Mouse (Mus musculus) MEL (cell line): ENCODE data around the gene Gchfr. TPM values are rescaled to one million over a fixed set of nuclear protein-coding genes. Genes with fewer than 3 reads are reported as not detected.

Experiments used
- DNase-seq: peaks from one replicate; pipeline ENCODE4 v3.0.0; 2011; ENCODE audit warnings: low read depth, low spot score
- H3K27ac ChIP-seq: 2 replicates; pipeline ENCODE4 v1.5.1; 2012; ENCODE audit warnings: low read depth, mild to moderate bottlenecking, control low read depth, low read length, moderate library complexity; ENCODE audit not compliant: control insufficient read depth
- H3K27me3 ChIP-seq, 2 experiments: fragments of 150-350 bp in 1 of 2; sonication (generic) in 1 of 2; 2 replicates each; pipeline ENCODE4 v1.6.1; 2012; ENCODE audit warnings: low read length in 2 of 2, mild to moderate bottlenecking in 2 of 2, improper control_type of control experiment in 1 of 2, moderate library complexity in 1 of 2; ENCODE audit not compliant: insufficient read depth in 2 of 2, control insufficient read depth in 1 of 2
- H3K36me3 ChIP-seq, 2 experiments: 2 replicates each; pipeline ENCODE4 v1.6.1; 2012 to 2014; ENCODE audit warnings: low read length in 2 of 2, improper control_type of control experiment in 1 of 2, inconsistent platforms in 1 of 2, mild to moderate bottlenecking in 1 of 2; ENCODE audit not compliant: insufficient read depth in 2 of 2, control insufficient read depth in 1 of 2
- H3K4me1 ChIP-seq, 2 experiments: fragments of 150-350 bp in 1 of 2; sonication (generic) in 1 of 2; 2 replicates each; pipeline ENCODE4 v1.6.1; 2012; ENCODE audit warnings: low read length in 2 of 2, improper control_type of control experiment in 1 of 2, mild to moderate bottlenecking in 1 of 2; ENCODE audit not compliant: insufficient read depth in 2 of 2, control insufficient read depth in 1 of 2
- H3K4me3 ChIP-seq, 2 experiments: fragments of 150-350 bp in 1 of 2; sonication (generic) in 1 of 2; 2 replicates each; pipeline ENCODE4 v1.5.1; 2012; ENCODE audit warnings: low read depth in 2 of 2, low read length in 2 of 2, mild to moderate bottlenecking in 2 of 2, moderate library complexity in 2 of 2, control low read depth in 1 of 2, improper control_type of control experiment in 1 of 2; ENCODE audit not compliant: control insufficient read depth in 1 of 2, insufficient read depth in 1 of 2
- H3K79me2 ChIP-seq: 2 replicates; pipeline ENCODE4 v1.6.1; 2012; ENCODE audit warnings: mild to moderate bottlenecking, low read length, moderate library complexity; ENCODE audit not compliant: control insufficient read depth, poor library complexity, insufficient read depth
- H3K9ac ChIP-seq: 2 replicates; pipeline ENCODE4 v1.6.1; 2012; ENCODE audit warnings: low read depth, mild to moderate bottlenecking, control low read depth, low read length, moderate library complexity; ENCODE audit not compliant: control insufficient read depth, poor library complexity, severe bottlenecking
- H3K9me3 ChIP-seq: fragments of 150-350 bp; sonication (generic); replicated peaks from 2 replicates; pipeline ENCODE4 v1.6.1; 2012; ENCODE audit warnings: mild to moderate bottlenecking, low read length, improper control_type of control experiment, moderate library complexity; ENCODE audit not compliant: insufficient read depth
- BHLHE40 ChIP-seq: IDR thresholded peaks from 2 replicates; pipeline ENCODE4 v1.6.1; 2012; ENCODE audit warnings: low read depth, mild to moderate bottlenecking, inconsistent platforms, low read length, improper control_type of control experiment, borderline replicate concordance
- CHD1 ChIP-seq: IDR thresholded peaks from 2 replicates; pipeline ENCODE4 v1.6.1; 2012; ENCODE audit warnings: low read depth, mild to moderate bottlenecking, inconsistent platforms, low read length, improper control_type of control experiment
- CHD2 ChIP-seq: IDR thresholded peaks from 2 replicates; pipeline ENCODE4 v1.6.1; 2011; ENCODE audit warnings: low read length, improper control_type of control experiment
- CTCF ChIP-seq, 3 experiments: IDR thresholded peaks in 2 of 3; conservative IDR thresholded peaks in 1 of 3; 2 replicates each; pipeline ENCODE4 v1.5.1; 2011 to 2012; ENCODE audit warnings: low read length in 3 of 3, low read depth in 2 of 3, mild to moderate bottlenecking in 2 of 3, improper control_type of control experiment in 1 of 3, inconsistent platforms in 1 of 3, mixed read lengths in 1 of 3, moderate library complexity in 1 of 3; ENCODE audit not compliant: control insufficient read depth in 1 of 3, insufficient read depth in 1 of 3, poor library complexity in 1 of 3, severe bottlenecking in 1 of 3
- E2F4 ChIP-seq: IDR thresholded peaks from 2 replicates; pipeline ENCODE4 v1.6.1; 2011; ENCODE audit warnings: low read depth, low read length, improper control_type of control experiment, borderline replicate concordance
- ELF1 ChIP-seq: IDR thresholded peaks from 2 replicates; pipeline ENCODE4 v1.6.1; 2014; ENCODE audit warnings: low read depth, mild to moderate bottlenecking, inconsistent platforms, low read length, improper control_type of control experiment, moderate library complexity
- EP300 ChIP-seq, 2 experiments: IDR thresholded peaks; 2 replicates each; pipeline ENCODE4 v1.6.1; 2011; ENCODE audit warnings: improper control_type of control experiment in 2 of 2, low read length in 2 of 2, low read depth in 1 of 2, mild to moderate bottlenecking in 1 of 2
- ETS1 ChIP-seq: IDR thresholded peaks from 2 replicates; pipeline ENCODE4 v1.6.1; 2012; ENCODE audit warnings: low read depth, mild to moderate bottlenecking, inconsistent platforms, low read length, improper control_type of control experiment, moderate library complexity
- GABPA ChIP-seq: IDR thresholded peaks from 2 replicates; pipeline ENCODE4 v1.6.1; 2012; ENCODE audit warnings: low read depth, mild to moderate bottlenecking, inconsistent platforms, low read length, improper control_type of control experiment, moderate library complexity
- GATA1 ChIP-seq: IDR thresholded peaks from 2 replicates; pipeline ENCODE4 v1.6.1; 2011; ENCODE audit warnings: low read depth, low read length, improper control_type of control experiment
- HCFC1 ChIP-seq: IDR thresholded peaks from 2 replicates; pipeline ENCODE4 v1.6.1; 2012; ENCODE audit warnings: low read depth, mild to moderate bottlenecking, inconsistent platforms, low read length, improper control_type of control experiment, moderate library complexity
- JUND ChIP-seq: IDR thresholded peaks from 2 replicates; pipeline ENCODE4 v1.6.1; 2011; ENCODE audit warnings: low read depth, mild to moderate bottlenecking, improper control_type of control experiment, low read length
- KAT2A ChIP-seq: conservative IDR thresholded peaks from 2 replicates; pipeline ENCODE4 v1.6.1; 2012; ENCODE audit warnings: low read depth, low read length, improper control_type of control experiment, inconsistent platforms
- MAX ChIP-seq: IDR thresholded peaks from 2 replicates; pipeline ENCODE4 v1.6.1; 2011; ENCODE audit warnings: low read length, improper control_type of control experiment
- MAZ ChIP-seq: IDR thresholded peaks from 2 replicates; pipeline ENCODE4 v1.6.1; 2012; ENCODE audit warnings: low read depth, mild to moderate bottlenecking, inconsistent platforms, low read length, improper control_type of control experiment
- MXI1 ChIP-seq: IDR thresholded peaks from 2 replicates; pipeline ENCODE4 v1.6.1; 2011; ENCODE audit warnings: mild to moderate bottlenecking, low read depth, low read length, improper control_type of control experiment
- MYB ChIP-seq: IDR thresholded peaks from 2 replicates; pipeline ENCODE4 v1.6.1; 2011; ENCODE audit warnings: mild to moderate bottlenecking, low read depth, low read length, improper control_type of control experiment
- MYC ChIP-seq: IDR thresholded peaks from 2 replicates; pipeline ENCODE4 v1.6.1; 2011; ENCODE audit warnings: low read depth, mild to moderate bottlenecking, low read length, improper control_type of control experiment, moderate library complexity
- NELFE ChIP-seq: IDR thresholded peaks from 2 replicates; pipeline ENCODE4 v1.6.1; 2011; ENCODE audit warnings: low read depth, low read length, improper control_type of control experiment
- NRF1 ChIP-seq: IDR thresholded peaks from 2 replicates; pipeline ENCODE4 v1.6.1; 2014; ENCODE audit warnings: low read depth, mild to moderate bottlenecking, inconsistent platforms, low read length, improper control_type of control experiment, moderate library complexity; ENCODE audit not compliant: poor library complexity, insufficient read depth, severe bottlenecking
- POLR2A ChIP-seq, 2 experiments: IDR thresholded peaks; 2 replicates each; pipeline ENCODE4 v1.6.1; 2011 to 2012; ENCODE audit warnings: low read length in 2 of 2, mild to moderate bottlenecking in 2 of 2, control low read depth in 1 of 2, improper control_type of control experiment in 1 of 2, low read depth in 1 of 2, moderate library complexity in 1 of 2; ENCODE audit not compliant: control insufficient read depth in 1 of 2, insufficient read depth in 1 of 2, poor library complexity in 1 of 2
- POLR2AphosphoS2 ChIP-seq: IDR thresholded peaks from 2 replicates; pipeline ENCODE4 v1.6.1; 2011; ENCODE audit warnings: low read length, improper control_type of control experiment
- POLR2AphosphoS5 ChIP-seq: IDR thresholded peaks from 2 replicates; pipeline ENCODE4 v1.6.1; 2012; ENCODE audit warnings: low read depth, borderline replicate concordance, mild to moderate bottlenecking, inconsistent platforms, low read length, moderate library complexity, mixed read lengths
- RAD21 ChIP-seq: IDR thresholded peaks from 2 replicates; pipeline ENCODE4 v1.6.1; 2011; ENCODE audit warnings: mild to moderate bottlenecking, low read depth, low read length, improper control_type of control experiment
- RCOR1 ChIP-seq: IDR thresholded peaks from 2 replicates; pipeline ENCODE4 v1.6.1; 2012; ENCODE audit warnings: low read depth, mild to moderate bottlenecking, inconsistent platforms, low read length, improper control_type of control experiment
- SIN3A ChIP-seq: IDR thresholded peaks from 2 replicates; pipeline ENCODE4 v1.6.1; 2012; ENCODE audit warnings: low read length, improper control_type of control experiment, inconsistent platforms
- SMC3 ChIP-seq: IDR thresholded peaks from 2 replicates; pipeline ENCODE4 v1.6.1; 2011; ENCODE audit warnings: low read depth, low read length, improper control_type of control experiment
- TAL1 ChIP-seq: IDR thresholded peaks from 2 replicates; pipeline ENCODE4 v1.6.1; 2012; ENCODE audit warnings: mild to moderate bottlenecking, inconsistent platforms, low read length, moderate library complexity, mixed read lengths
- TBP ChIP-seq: IDR thresholded peaks from 2 replicates; pipeline ENCODE4 v1.8.0; 2011; ENCODE audit warnings: low read depth, low read length, improper control_type of control experiment
- TCF12 ChIP-seq: IDR thresholded peaks from 2 replicates; pipeline ENCODE4 v1.6.1; 2014; ENCODE audit warnings: low read depth, mild to moderate bottlenecking, inconsistent platforms, low read length, improper control_type of control experiment, moderate library complexity
- UBTF ChIP-seq: IDR thresholded peaks from 2 replicates; pipeline ENCODE4 v1.6.1; 2012; ENCODE audit warnings: low read depth, mild to moderate bottlenecking, inconsistent platforms, low read length, improper control_type of control experiment, moderate library complexity, borderline replicate concordance; ENCODE audit not compliant: insufficient read depth
- USF1 ChIP-seq: IDR thresholded peaks from 2 replicates; pipeline ENCODE4 v1.6.1; 2014; ENCODE audit warnings: low read depth, mild to moderate bottlenecking, inconsistent platforms, low read length, improper control_type of control experiment, moderate library complexity
- USF2 ChIP-seq, 2 experiments: IDR thresholded peaks; 2 replicates each; pipeline ENCODE4 v1.6.1; 2011 to 2012; ENCODE audit warnings: improper control_type of control experiment in 2 of 2, low read length in 2 of 2, borderline replicate concordance in 1 of 2, inconsistent platforms in 1 of 2, low read depth in 1 of 2, mild to moderate bottlenecking in 1 of 2; ENCODE audit not compliant: insufficient read depth in 1 of 2
- ZC3H11A ChIP-seq: IDR thresholded peaks from 2 replicates; pipeline ENCODE4 v1.6.1; 2012; ENCODE audit warnings: low read depth, mild to moderate bottlenecking, inconsistent platforms, low read length, improper control_type of control experiment
- ZKSCAN1 ChIP-seq: IDR thresholded peaks from 2 replicates; pipeline ENCODE4 v1.6.1; 2012; ENCODE audit warnings: low read depth, mild to moderate bottlenecking, inconsistent platforms, low read length, improper control_type of control experiment, moderate library complexity
- ZMIZ1 ChIP-seq: IDR thresholded peaks from 2 replicates; pipeline ENCODE4 v1.6.1; 2012; ENCODE audit warnings: low read depth, mild to moderate bottlenecking, inconsistent platforms, low read length, improper control_type of control experiment, moderate library complexity
- ZNF384 ChIP-seq: IDR thresholded peaks from 2 replicates; pipeline ENCODE4 v1.6.1; 2012; ENCODE audit warnings: low read depth, mild to moderate bottlenecking, inconsistent platforms, low read length, improper control_type of control experiment
- polyA plus RNA-seq, 2 experiments: library from polyadenylated mRNA; stranded (reverse) in 1 of 2; unstranded in 1 of 2; fragments of >175 nt in 1 of 2; fragments of >200 nt in 1 of 2; gene quantifications; 2 replicates each; pipeline versions ENCODE4 v1.2.1 to v1.2.4; 2012; ENCODE audit warnings: low replicate concordance in 2 of 2, low read depth in 1 of 2; ENCODE audit not compliant: insufficient read length in 2 of 2, insufficient read depth in 1 of 2, missing spikeins in 1 of 2
- total RNA-seq: library from RNA; depleted of rRNA; stranded (reverse); fragments of 300-350 nt; gene quantifications from 2 replicates; pipeline ENCODE4 v1.2.3, GENCODE M21; 2012

Gchfr gene
- total and polyA plus RNA-seq, 3 experiments = not detected

- peak overlapping the region; percentile 65 for H3K27ac ChIP-seq
- no peaks in the 10 kb centered on the region for H3K27me3 ChIP-seq
- peaks cover 7 to 35% of the 10 kb centered on the region in 2 experiments; a peak in 3 of 4 replicates for H3K4me1 ChIP-seq
- H3K4me3 ChIP-seq = peak overlapping the region; percentile 30 to 44
- DNase-seq = peak; percentile 92
- no peaks in the 10 kb centered on the region for H3K9me3 ChIP-seq
- H3K79me2 ChIP-seq = no peaks in the 10 kb centered on the region
- H3K36me3 ChIP-seq = peaks cover 0 to 14% of the 10 kb centered on the region in 2 experiments; a peak in 2 of 4 replicates
- H3K9ac ChIP-seq = peak overlapping the region; percentile 47
- TF ChIP-seq CHD2 = no peak
- TF ChIP-seq USF2 (IDR thresholded peaks at IDR 0.05; ENCODE audit: borderline replicate concordance in 1 of 2, insufficient read depth in 1 of 2, low read depth in 1 of 2, low read length in 2 of 2) = no peak
- no peak for TF ChIP-seq BHLHE40
- no peak for TF ChIP-seq POLR2AphosphoS2
- no peak for TF ChIP-seq UBTF
- peak; percentile 56 for TF ChIP-seq SIN3A
- TF ChIP-seq TCF12 = peak; percentile 20; the same call in 1 of the 2 replicates
- no peak for TF ChIP-seq POLR2AphosphoS5
- TF ChIP-seq TBP = no peak
- no peak for TF ChIP-seq ZMIZ1
- TF ChIP-seq CTCF (IDR thresholded peaks at IDR 0.05 in 2 of 3, conservative IDR thresholded peaks at IDR 0.05 in 1 of 3; ENCODE audit: control insufficient read depth in 1 of 3, insufficient read depth in 1 of 3, low read depth in 2 of 3, low read length in 3 of 3, poor library complexity in 1 of 3, severe bottlenecking in 1 of 3) = no peak
- no peak for TF ChIP-seq MYB
- no peak for TF ChIP-seq ZNF384
- TF ChIP-seq MYC = no peak
- TF ChIP-seq HCFC1 = no peak
- no peak for TF ChIP-seq ZC3H11A
- TF ChIP-seq ELF1 = 0 out of 2 replicates have a peak, but pooled peaks have one; percentile 3
- TF ChIP-seq ETS1 = peak; percentile 70; the same call in 1 of the 2 replicates
- no peak for TF ChIP-seq GABPA
- TF ChIP-seq RCOR1 = no peak
- 0 out of 4 replicates have a peak, but pooled peaks of 1 of the 2 experiments have one; percentile 32 for TF ChIP-seq POLR2A (IDR thresholded peaks at IDR 0.05; ENCODE audit: control insufficient read depth in 1 of 2, insufficient read depth in 1 of 2, low read depth in 1 of 2, low read length in 2 of 2, poor library complexity in 1 of 2)
- TF ChIP-seq MAZ = 0 out of 2 replicates have a peak, but pooled peaks have one; percentile 37
- no peak for TF ChIP-seq ZKSCAN1
- TF ChIP-seq MAX = no peak
- no peak for TF ChIP-seq JUND
- TF ChIP-seq USF1 = no peak
- peak; percentile 15 for TF ChIP-seq GATA1
- no peak for TF ChIP-seq CHD1
- TF ChIP-seq TAL1 = no peak
- no peak for TF ChIP-seq MXI1
- peak; percentile 6 to 33; a peak in 2 of 4 replicates for TF ChIP-seq EP300 (IDR thresholded peaks at IDR 0.05; ENCODE audit: low read depth in 1 of 2, low read length in 2 of 2)
- TF ChIP-seq SMC3 = no peak
- no peak for TF ChIP-seq RAD21
- TF ChIP-seq E2F4 = no peak
- no peak for TF ChIP-seq NRF1
- TF ChIP-seq KAT2A = no peak
- no peak for TF ChIP-seq NELFE
These were observed 5.4 kb downstream of the Gchfr start for GRCm38 (mm10) chr2:119172862-119173576.
